Mouse (Mus musculus): ENCODE data around the gene Baz1a.
"Not testable (repeated sequence)": the region's sequence is repeated elsewhere in the genome, so short reads cannot be mapped to it uniquely, and the experiment has no call there.

Baz1a gene

DNA sequence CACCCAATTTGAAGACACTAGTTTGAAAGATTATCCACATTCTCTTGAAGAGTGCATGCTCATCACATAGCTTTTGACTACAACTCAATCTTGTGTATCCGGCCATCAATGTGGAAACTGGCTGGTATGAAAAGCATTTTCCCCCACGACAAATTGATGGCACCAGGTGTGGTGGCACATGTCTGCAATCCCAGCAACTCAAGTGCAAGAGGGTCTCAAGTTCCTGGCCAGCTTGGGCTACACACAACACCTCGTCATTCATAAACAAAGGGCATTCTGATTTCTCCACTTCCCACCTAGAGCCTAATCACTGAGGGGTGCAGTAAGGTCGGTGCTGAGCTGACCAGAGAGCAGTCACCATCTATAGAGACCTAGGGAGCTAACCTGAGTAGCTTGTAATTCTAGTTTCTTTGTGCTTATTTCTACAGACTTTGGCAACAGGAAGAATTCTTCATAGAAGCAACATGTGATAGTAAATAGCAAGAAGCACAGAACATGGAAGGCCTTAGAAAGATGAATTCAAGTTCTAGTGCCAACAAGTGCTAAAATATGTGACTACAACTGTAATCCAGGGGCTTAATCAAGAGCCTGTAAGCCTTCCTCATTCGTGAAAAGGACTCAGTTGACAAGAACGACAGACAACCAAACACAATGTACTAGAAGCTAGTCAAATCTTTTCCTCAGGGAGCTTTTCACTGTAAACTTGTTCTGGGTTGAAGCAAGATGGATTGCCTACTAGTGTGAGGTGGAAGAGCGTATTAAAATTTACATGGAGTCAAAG, 31.0 kb downstream of the Baz1a start:
- in situ Hi-C loops (cut with MboI; ENCODE audit: unreplicated experiment in 2 of 2), result no loop called here

GRCm38 (mm10) chr12:54981962-54982361, 32.2 kb downstream of the Baz1a start:
- in situ Hi-C loops (cut with MboI; ENCODE audit: unreplicated experiment in 2 of 2), result no loop called here

- in situ Hi-C loops (cut with MboI; ENCODE audit: unreplicated experiment in 2 of 2), result no loop called here
These were observed 33.2 kb downstream of the Baz1a start for GRCm38 (mm10) chr12:54980939-54981338.

DNA sequence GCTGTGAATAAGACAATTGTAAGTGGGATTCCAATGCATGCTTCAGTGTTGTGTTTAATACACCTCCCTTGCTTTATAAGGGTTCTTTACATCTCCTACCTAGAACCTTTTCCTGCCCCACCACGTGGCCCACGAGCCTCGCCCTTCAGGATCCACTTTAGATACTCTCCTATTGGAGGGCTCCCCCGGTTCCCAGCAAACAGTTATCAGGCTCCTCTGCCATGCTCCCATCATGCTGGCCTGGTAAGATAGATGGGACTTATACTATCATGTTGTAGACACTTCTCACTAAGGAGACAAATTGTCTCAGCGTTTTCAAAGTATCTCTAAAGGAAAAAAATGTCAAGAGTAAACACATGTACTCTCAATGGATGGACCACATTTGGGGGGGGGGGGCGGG, 33.6 kb downstream of the Baz1a start:
- in situ Hi-C loops (cut with MboI; ENCODE audit: unreplicated experiment in 2 of 2), result no loop called here

- in situ Hi-C loops (cut with MboI; ENCODE audit: unreplicated experiment in 2 of 2), result no loop called here
These were observed 45.1 kb downstream of the Baz1a start for GRCm38 (mm10) chr12:54969033-54969432.

DNA sequence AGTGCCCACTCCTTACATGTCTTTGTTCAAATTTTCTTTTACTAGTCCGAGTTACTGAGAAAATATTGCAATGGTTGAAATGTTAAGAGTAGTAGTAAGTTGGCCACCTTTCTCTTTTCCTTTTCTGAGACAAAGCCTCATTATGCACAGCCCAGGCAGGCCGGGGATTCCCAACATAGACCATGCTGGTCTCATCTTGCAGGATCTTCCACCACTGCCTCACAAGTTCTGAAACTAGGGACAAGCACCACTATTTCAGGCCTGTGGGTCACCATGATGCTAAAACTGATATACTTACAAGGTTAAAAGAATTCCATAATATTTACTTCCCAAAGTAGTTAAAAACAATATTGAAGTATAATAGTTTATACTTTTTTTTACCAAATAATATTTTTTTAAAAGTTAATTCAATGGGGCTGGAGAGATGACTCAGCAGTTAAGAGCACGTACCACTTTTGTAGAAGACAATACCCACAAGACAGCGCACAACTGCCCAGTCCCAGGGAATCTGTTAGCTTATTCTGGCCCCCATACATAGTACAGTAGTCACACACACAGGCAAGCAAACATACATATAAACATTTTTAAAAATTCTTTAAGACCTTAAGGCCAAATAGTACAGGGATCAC, 48.5 kb downstream of the Baz1a start:
- in situ Hi-C loops (cut with MboI; ENCODE audit: unreplicated experiment in 2 of 2), result no loop called here

DNA sequence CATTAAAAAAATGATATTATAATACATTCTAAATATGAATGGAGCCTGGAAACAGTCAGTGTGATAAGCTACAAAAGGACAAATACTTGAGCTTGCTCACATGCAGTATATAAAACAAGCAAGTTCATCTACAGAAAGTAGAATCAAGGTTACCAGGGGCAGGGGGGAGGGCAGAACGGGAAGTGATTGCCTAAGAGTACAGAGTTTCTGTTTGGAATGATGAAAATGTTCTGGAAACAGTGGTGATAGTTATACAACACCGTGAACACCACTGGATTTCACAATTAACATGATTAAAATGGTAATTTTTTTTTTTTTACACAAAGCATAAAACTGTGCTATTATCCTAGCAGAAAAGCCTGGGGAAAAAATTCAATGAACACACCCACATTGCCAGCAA, 54.6 kb downstream of the Baz1a start:
- in situ Hi-C loops (cut with MboI; ENCODE audit: unreplicated experiment in 2 of 2), result no loop called here

- in situ Hi-C loops (cut with MboI; ENCODE audit: unreplicated experiment in 2 of 2), result no loop called here
These were observed 57.2 kb downstream of the Baz1a start for GRCm38 (mm10) chr12:54956974-54957373.

DNA sequence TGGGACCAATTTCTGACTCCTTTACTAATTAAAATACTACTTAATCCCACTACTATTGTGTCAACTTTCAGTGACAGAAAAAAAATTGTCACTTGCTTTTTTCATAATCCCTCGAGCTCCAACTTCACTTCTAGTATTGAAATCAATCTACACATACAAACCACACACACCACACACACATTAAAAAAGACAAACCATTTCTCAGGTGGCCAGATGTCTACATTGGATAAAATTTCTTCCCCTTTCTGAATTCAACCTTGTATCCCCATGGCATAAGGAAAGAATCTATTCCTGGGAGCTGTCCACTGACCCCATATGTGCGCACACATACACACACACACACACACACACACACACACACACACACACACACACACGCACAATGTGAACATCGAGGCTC, 57.7 kb downstream of the Baz1a start:
- in situ Hi-C loops (cut with MboI; ENCODE audit: unreplicated experiment in 2 of 2), result no loop called here

DNA sequence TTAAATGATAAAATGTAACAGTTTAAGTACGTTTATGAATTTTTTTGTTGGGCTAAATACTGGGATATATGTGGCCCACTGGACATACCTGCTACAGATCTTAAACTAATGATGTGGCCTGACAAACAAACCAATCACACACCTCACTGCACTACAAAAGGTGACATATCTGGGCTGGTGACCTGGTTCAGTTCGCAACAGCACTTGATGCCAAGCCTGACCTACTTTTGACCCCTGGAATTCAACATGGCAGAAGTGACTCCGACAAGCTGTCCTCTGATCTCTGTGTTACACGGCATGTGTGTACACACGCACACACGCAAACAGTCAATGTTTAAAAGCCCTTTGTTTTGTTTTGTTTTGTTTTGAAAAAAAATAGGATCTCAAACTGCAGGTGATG, 68.0 kb downstream of the Baz1a start:
- in situ Hi-C loops (cut with MboI; ENCODE audit: unreplicated experiment in 2 of 2), result no loop called here

GRCm38 (mm10) chr12:54942586-54943157, 71.5 kb downstream of the Baz1a start:
- in situ Hi-C loops (cut with MboI; ENCODE audit: unreplicated experiment in 2 of 2), result not testable (repeated sequence)

GRCm38 (mm10) chr12:54937581-54938343, 76.4 kb downstream of the Baz1a start:
- in situ Hi-C loops (cut with MboI; ENCODE audit: unreplicated experiment in 2 of 2), result not testable (repeated sequence)

- in situ Hi-C loops (cut with MboI; ENCODE audit: unreplicated experiment in 2 of 2), result no loop called here
These were observed 103.8 kb downstream of the Baz1a start for GRCm38 (mm10) chr12:54910387-54910786.

DNA sequence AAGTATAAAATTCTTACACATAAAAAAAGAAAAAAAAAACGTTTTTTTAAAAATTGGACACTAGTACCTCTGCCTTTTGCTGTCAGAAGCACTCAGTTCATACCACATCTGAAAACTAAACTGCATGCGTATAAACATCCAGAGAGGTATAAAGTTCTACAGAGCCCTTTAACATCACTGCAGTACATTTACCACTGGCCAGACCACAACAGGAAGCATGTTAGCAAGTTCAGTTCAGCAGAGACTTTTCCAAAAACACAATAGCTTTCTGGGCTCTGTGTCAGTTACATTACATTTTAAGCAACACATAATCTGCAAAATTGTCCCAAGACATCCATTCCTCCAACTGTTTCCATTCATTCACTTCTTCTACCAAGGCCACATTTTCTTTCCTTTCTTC, 121.6 kb downstream of the Baz1a start:
- in situ Hi-C loops (cut with MboI; ENCODE audit: unreplicated experiment in 2 of 2), result loop anchor here in 1 of 2 experiments (25.0 kb wide), 1 partner anchor 130 kb away; no protein-coding TSS in a partner anchor

DNA sequence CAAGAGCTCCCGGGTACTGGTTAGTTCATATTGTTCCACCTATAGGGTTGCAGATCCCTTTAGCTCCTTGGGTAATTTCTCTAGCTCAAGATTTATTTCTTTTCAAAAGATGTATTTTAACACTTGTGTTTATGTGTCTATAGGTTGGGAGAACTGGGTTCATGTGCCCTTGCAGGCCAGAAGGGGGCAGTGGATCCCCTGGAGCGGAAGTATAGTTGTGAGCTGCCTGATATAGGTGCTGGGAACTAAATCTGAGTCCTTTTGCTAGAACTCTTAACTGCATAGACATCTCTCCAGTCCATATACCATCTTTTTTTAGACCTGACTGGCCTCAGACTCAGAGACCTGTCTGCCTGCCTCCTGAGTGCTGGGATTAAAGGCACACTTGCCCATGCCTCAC, 123.7 kb downstream of the Baz1a start:
- in situ Hi-C loops (cut with MboI; ENCODE audit: unreplicated experiment in 2 of 2), result loop anchor here in 1 of 2 experiments (25.0 kb wide), 1 partner anchor 128 kb away; no protein-coding TSS in a partner anchor

- in situ Hi-C loops (cut with MboI; ENCODE audit: unreplicated experiment in 2 of 2), result loop anchor here (10.0 to 25.0 kb wide), 2 partner anchors 125 to 133 kb away; no protein-coding TSS in a partner anchor
These were observed 126.5 kb downstream of the Baz1a start for GRCm38 (mm10) chr12:54887580-54888127.

DNA sequence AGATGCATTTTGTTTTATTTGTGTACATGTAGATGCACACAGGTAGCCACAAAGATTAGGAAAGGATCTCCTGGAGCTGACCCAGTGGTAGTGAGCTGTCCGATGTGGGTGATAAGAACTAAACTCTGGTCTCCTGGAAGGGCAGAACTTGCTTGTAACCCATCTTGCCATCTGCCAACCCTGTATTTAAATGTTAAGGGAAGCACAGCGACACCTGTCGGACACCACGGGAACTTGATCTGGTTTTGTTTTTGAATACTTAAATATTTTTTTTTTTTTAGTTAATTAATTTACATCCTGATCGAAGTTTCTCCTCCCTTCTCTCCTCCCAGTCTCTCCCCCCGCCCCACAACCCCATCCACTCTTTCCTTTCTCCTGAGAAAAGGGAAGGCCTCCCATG, 134.5 kb downstream of the Baz1a start:
- in situ Hi-C loops (cut with MboI; ENCODE audit: unreplicated experiment in 2 of 2), result loop anchor here (5.0 to 25.0 kb wide), 4 partner anchors 47 to 1965 kb away; no protein-coding TSS in a partner anchor

DNA sequence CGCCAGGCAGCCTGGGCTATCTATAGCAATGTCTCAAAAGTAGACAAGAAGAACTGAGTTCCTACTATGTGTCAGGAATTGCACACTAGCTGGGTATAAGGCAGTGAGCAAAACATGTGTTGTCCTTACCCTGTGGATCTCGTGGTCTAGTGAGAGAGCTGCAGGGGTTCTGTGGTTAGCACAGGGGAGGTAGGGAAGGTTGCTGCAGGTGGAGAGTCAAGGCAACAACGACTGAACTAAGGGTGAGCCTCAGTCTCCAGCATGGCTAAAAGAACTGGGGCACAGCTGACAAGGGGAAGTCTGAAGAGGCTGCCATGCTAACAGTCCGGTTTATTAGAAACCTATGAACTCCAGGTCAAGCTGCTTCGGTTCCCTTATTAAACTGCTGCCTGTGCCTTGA, 134.9 kb downstream of the Baz1a start:
- in situ Hi-C loops (cut with MboI; ENCODE audit: unreplicated experiment in 2 of 2), result loop anchor here (10.0 to 25.0 kb wide), 2 partner anchors 117 to 1964 kb away; no protein-coding TSS in a partner anchor

- in situ Hi-C loops (cut with MboI; ENCODE audit: unreplicated experiment in 2 of 2), result loop anchor here (10.0 to 25.0 kb wide), 2 partner anchors 116 to 1963 kb away; no protein-coding TSS in a partner anchor
These were observed 136.3 kb downstream of the Baz1a start for GRCm38 (mm10) chr12:54877875-54878274.

- in situ Hi-C loops (cut with MboI; ENCODE audit: unreplicated experiment in 2 of 2), result loop anchor here (10.0 to 25.0 kb wide), 2 partner anchors 115 to 1962 kb away; no protein-coding TSS in a partner anchor
These were observed 137.3 kb downstream of the Baz1a start for GRCm38 (mm10) chr12:54876879-54877278.
